Mouse (Mus musculus) Patski (cell line): ENCODE results near the gene Gsg1l2. TPM values are rescaled to one million over a fixed set of nuclear protein-coding genes. Genes with fewer than 3 reads are reported as not detected.

Source experiments
- ATAC-seq: fragments of 100-300 bp; one replicate; pipeline ENCODE4 v1.8.0; 2021
- CTCF ChIA-PET: fragments of 350-600 bp; sonication (Branson Sonifier 250); formaldehyde crosslinking; loops from one replicate; lab custom pipeline; 2022; ENCODE audit warnings: inconsistent platforms; lab: Charles Lee
- POLR2A ChIA-PET: fragments of 350-600 bp; sonication (Branson Sonifier 250); formaldehyde crosslinking; loops from one replicate; lab custom pipeline; 2022; ENCODE audit warnings: antibody characterized with exemption, inconsistent platforms; lab: Charles Lee
- DNase-seq: peaks from one replicate; pipeline ENCODE4 v3.0.0-alpha.2; 2011; ENCODE audit warnings: low read depth, low spot score
- H3K27me3 ChIP-seq: fragments of 371-371 bp; one replicate; pipeline ENCODE4 v1.5.1; 2021
- CTCF ChIP-seq: fragments of 100-300 bp; IDR thresholded peaks from one replicate; pipeline ENCODE4 v1.5.1; 2021
- in situ Hi-C: fragments of 300-500 bp; cut with MboI; formaldehyde crosslinking; loops from 3 replicates; pipeline ENCODE4 v1.11.1; 2018; ENCODE audit warnings: low pct_unique_long_range_greater_than_20kb, mixed read lengths
- polyA plus RNA-seq: library from polyadenylated mRNA; unstranded; gene quantifications from one replicate; pipeline ENCODE4 v1.2.3, GENCODE M21; 2021

The Gsg1l2 gene
- polyA plus RNA-seq, 1 experiment from 2014 or later: not detected

GRCm38 (mm10) chr11:67819604-67820003, 45.2 kb downstream of the Gsg1l2 start:
- H3K27me3 ChIP-seq: peaks cover 6% of the 10 kb centered on the region
- CTCF ChIA-PET: interaction anchor here (1.0 to 2.2 kb wide), 2 partner anchors 8 to 35 kb away, joined by 5 read pairs; no protein-coding TSS in a partner anchor
- peak; percentile 74 for TF ChIP-seq CTCF
- ATAC-seq (peak; percentile 29), DNase-seq (peak; percentile 20)
- in situ Hi-C loops: loop anchor here (5.0 kb wide), 3 partner anchors 38 to 103 kb away; partner anchors contain the start of gene Usp43
- POLR2A ChIA-PET: no interaction called here

GRCm38 (mm10) chr11:67820221-67820620, 45.8 kb downstream of the Gsg1l2 start:
- in situ Hi-C loops: loop anchor here (5.0 kb wide), 3 partner anchors 37 to 102 kb away; partner anchors contain the start of gene Usp43
- H3K27me3 ChIP-seq: peaks cover 2% of the 10 kb centered on the region
- DNase-seq: no peak
- ChIA-PET CTCF (interaction anchor here (1.0 to 2.2 kb wide), 3 partner anchors 7 to 40 kb away, joined by 3 to 5 read pairs (median 5); no protein-coding TSS in a partner anchor), POLR2A (no interaction called here)
- peak; percentile 47 for ATAC-seq
- TF ChIP-seq CTCF: peak; percentile 70

GRCm38 (mm10) chr11:67821560-67821959, 47.2 kb downstream of the Gsg1l2 start:
- ChIA-PET CTCF (interaction anchor here (1.2 kb wide), 1 partner anchor 39 kb away, joined by 3 read pairs; no protein-coding TSS in a partner anchor), POLR2A (no interaction called here)
- ATAC-seq (no peak), DNase-seq (no peak)
- H3K27me3 ChIP-seq: no peaks in the 10 kb centered on the region
- TF ChIP-seq CTCF: no peak
- in situ Hi-C loops: loop anchor here (5.0 kb wide), 3 partner anchors 36 to 101 kb away; partner anchors contain the start of gene Usp43

GRCm38 (mm10) chr11:67828360-67829059, 54.1 kb downstream of the Gsg1l2 start:
- POLR2A ChIA-PET: interaction anchor here (0.6 kb wide), 1 partner anchor 100 kb away, joined by 3 read pairs; no protein-coding TSS in a partner anchor
- no peak for DNase-seq
- no peaks in the 10 kb centered on the region for H3K27me3 ChIP-seq
- in situ Hi-C loops: no loop called here
- CTCF ChIA-PET: interaction anchor here (1.0 to 2.3 kb wide), 5 partner anchors 9 to 25 kb away, joined by 3 to 6 read pairs (median 5); no protein-coding TSS in a partner anchor
- TF ChIP-seq CTCF: no peak
- ATAC-seq: no peak

GRCm38 (mm10) chr11:67829530-67829929, 55.1 kb downstream of the Gsg1l2 start:
- ChIA-PET POLR2A (no interaction called here), CTCF (no interaction called here)
- no peak for DNase-seq
- no peak for TF ChIP-seq CTCF
- no peak for ATAC-seq
- in situ Hi-C loops: no loop called here
- no peaks in the 10 kb centered on the region for H3K27me3 ChIP-seq

GRCm38 (mm10) chr11:67831820-67832219, 57.4 kb downstream of the Gsg1l2 start:
- in situ Hi-C loops: no loop called here
- CTCF ChIA-PET: no interaction called here
- DNase-seq (no peak), ATAC-seq (no peak)
- H3K27me3 ChIP-seq: no peaks in the 10 kb centered on the region
- no peak for TF ChIP-seq CTCF
- POLR2A ChIA-PET: no interaction called here

GRCm38 (mm10) chr11:67835408-67836078, 61.1 kb downstream of the Gsg1l2 start:
- ATAC-seq (no peak), DNase-seq (no peak)
- H3K27me3 ChIP-seq: no peaks in the 10 kb centered on the region
- ChIA-PET POLR2A (no interaction called here), CTCF (no interaction called here)
- no peak for TF ChIP-seq CTCF
- in situ Hi-C loops: no loop called here

Other genes with a start within 250 kb of the Gsg1l2 start
- not detected for gene Rcvrn, start 79.3 kb upstream of the Gsg1l2 start, polyA plus RNA-seq
- not detected for gene Glp2r, start 3.5 kb upstream of the Gsg1l2 start, polyA plus RNA-seq
- gene Dhrs7c, start 23.6 kb downstream of the Gsg1l2 start, polyA plus RNA-seq: not detected
- 6.6 TPM for gene Usp43, start 147.5 kb downstream of the Gsg1l2 start, polyA plus RNA-seq
- 1.9 TPM for gene Cfap52, start 191.0 kb downstream of the Gsg1l2 start, polyA plus RNA-seq
- gene Stx8, start 191.6 kb downstream of the Gsg1l2 start, polyA plus RNA-seq: 64.8 TPM